Mouse (Mus musculus) bone marrow macrophage, adult 2 months (primary cell): ENCODE data around the gene Gm20388.

ENCODE experiments used
- CTCF ChIP-seq: IDR thresholded peaks from 2 replicates; pipeline ENCODE4 v1.5.1; 2012; ENCODE audit warnings: low read depth, mild to moderate bottlenecking, low read length, moderate library complexity
- POLR2A ChIP-seq: IDR thresholded peaks from 2 replicates; pipeline ENCODE4 v1.6.1; 2012; ENCODE audit warnings: mild to moderate bottlenecking, low read depth, low read length, borderline replicate concordance

GRCm38 (mm10) chr8:120631441-120632375 is 721.1 kb downstream of the Gm20388 start:
- TF ChIP-seq CTCF (no peak), POLR2A (no peak)
